Mouse (Mus musculus) MEL (cell line): ENCODE measurements at regions not wholly inside any gene's neighbourhood (a gene's known extent, or its start where the extent isn't known, plus 50 kb on each side); places are given as distances from the start of the nearest gene placed in this dataset.

Source experiments
- DNase-seq: peaks from one replicate; pipeline ENCODE4 v3.0.0; 2011; ENCODE audit warnings: low read depth, low spot score
- H3K27ac ChIP-seq: 2 replicates; pipeline ENCODE4 v1.5.1; 2012; ENCODE audit warnings: low read depth, mild to moderate bottlenecking, control low read depth, low read length, moderate library complexity; ENCODE audit not compliant: control insufficient read depth
- H3K27me3 ChIP-seq, 2 experiments: fragments of 150-350 bp in 1 of 2; sonication (generic) in 1 of 2; 2 replicates each; pipeline ENCODE4 v1.6.1; 2012; ENCODE audit warnings: low read length in 2 of 2, mild to moderate bottlenecking in 2 of 2, improper control_type of control experiment in 1 of 2, moderate library complexity in 1 of 2; ENCODE audit not compliant: insufficient read depth in 2 of 2, control insufficient read depth in 1 of 2
- H3K36me3 ChIP-seq, 2 experiments: 2 replicates each; pipeline ENCODE4 v1.6.1; 2012 to 2014; ENCODE audit warnings: low read length in 2 of 2, improper control_type of control experiment in 1 of 2, inconsistent platforms in 1 of 2, mild to moderate bottlenecking in 1 of 2; ENCODE audit not compliant: insufficient read depth in 2 of 2, control insufficient read depth in 1 of 2
- H3K4me1 ChIP-seq, 2 experiments: fragments of 150-350 bp in 1 of 2; sonication (generic) in 1 of 2; 2 replicates each; pipeline ENCODE4 v1.6.1; 2012; ENCODE audit warnings: low read length in 2 of 2, improper control_type of control experiment in 1 of 2, mild to moderate bottlenecking in 1 of 2; ENCODE audit not compliant: insufficient read depth in 2 of 2, control insufficient read depth in 1 of 2
- H3K4me3 ChIP-seq, 2 experiments: fragments of 150-350 bp in 1 of 2; sonication (generic) in 1 of 2; 2 replicates each; pipeline ENCODE4 v1.5.1; 2012; ENCODE audit warnings: low read depth in 2 of 2, low read length in 2 of 2, mild to moderate bottlenecking in 2 of 2, moderate library complexity in 2 of 2, control low read depth in 1 of 2, improper control_type of control experiment in 1 of 2; ENCODE audit not compliant: control insufficient read depth in 1 of 2, insufficient read depth in 1 of 2
- H3K79me2 ChIP-seq: 2 replicates; pipeline ENCODE4 v1.6.1; 2012; ENCODE audit warnings: mild to moderate bottlenecking, low read length, moderate library complexity; ENCODE audit not compliant: control insufficient read depth, poor library complexity, insufficient read depth
- H3K9ac ChIP-seq: 2 replicates; pipeline ENCODE4 v1.6.1; 2012; ENCODE audit warnings: low read depth, mild to moderate bottlenecking, control low read depth, low read length, moderate library complexity; ENCODE audit not compliant: control insufficient read depth, poor library complexity, severe bottlenecking
- H3K9me3 ChIP-seq: fragments of 150-350 bp; sonication (generic); replicated peaks from 2 replicates; pipeline ENCODE4 v1.6.1; 2012; ENCODE audit warnings: mild to moderate bottlenecking, low read length, improper control_type of control experiment, moderate library complexity; ENCODE audit not compliant: insufficient read depth
- CHD1 ChIP-seq: IDR thresholded peaks from 2 replicates; pipeline ENCODE4 v1.6.1; 2012; ENCODE audit warnings: low read depth, mild to moderate bottlenecking, inconsistent platforms, low read length, improper control_type of control experiment
- CHD2 ChIP-seq: IDR thresholded peaks from 2 replicates; pipeline ENCODE4 v1.6.1; 2011; ENCODE audit warnings: low read length, improper control_type of control experiment
- E2F4 ChIP-seq: IDR thresholded peaks from 2 replicates; pipeline ENCODE4 v1.6.1; 2011; ENCODE audit warnings: low read depth, low read length, improper control_type of control experiment, borderline replicate concordance
- ELF1 ChIP-seq: IDR thresholded peaks from 2 replicates; pipeline ENCODE4 v1.6.1; 2014; ENCODE audit warnings: low read depth, mild to moderate bottlenecking, inconsistent platforms, low read length, improper control_type of control experiment, moderate library complexity
- GABPA ChIP-seq: IDR thresholded peaks from 2 replicates; pipeline ENCODE4 v1.6.1; 2012; ENCODE audit warnings: low read depth, mild to moderate bottlenecking, inconsistent platforms, low read length, improper control_type of control experiment, moderate library complexity
- GATA1 ChIP-seq: IDR thresholded peaks from 2 replicates; pipeline ENCODE4 v1.6.1; 2011; ENCODE audit warnings: low read depth, low read length, improper control_type of control experiment
- JUND ChIP-seq: IDR thresholded peaks from 2 replicates; pipeline ENCODE4 v1.6.1; 2011; ENCODE audit warnings: low read depth, mild to moderate bottlenecking, improper control_type of control experiment, low read length
- KAT2A ChIP-seq: conservative IDR thresholded peaks from 2 replicates; pipeline ENCODE4 v1.6.1; 2012; ENCODE audit warnings: low read depth, low read length, improper control_type of control experiment, inconsistent platforms
- MAX ChIP-seq: IDR thresholded peaks from 2 replicates; pipeline ENCODE4 v1.6.1; 2011; ENCODE audit warnings: low read length, improper control_type of control experiment
- MXI1 ChIP-seq: IDR thresholded peaks from 2 replicates; pipeline ENCODE4 v1.6.1; 2011; ENCODE audit warnings: mild to moderate bottlenecking, low read depth, low read length, improper control_type of control experiment
- MYB ChIP-seq: IDR thresholded peaks from 2 replicates; pipeline ENCODE4 v1.6.1; 2011; ENCODE audit warnings: mild to moderate bottlenecking, low read depth, low read length, improper control_type of control experiment
- MYC ChIP-seq: IDR thresholded peaks from 2 replicates; pipeline ENCODE4 v1.6.1; 2011; ENCODE audit warnings: low read depth, mild to moderate bottlenecking, low read length, improper control_type of control experiment, moderate library complexity
- NELFE ChIP-seq: IDR thresholded peaks from 2 replicates; pipeline ENCODE4 v1.6.1; 2011; ENCODE audit warnings: low read depth, low read length, improper control_type of control experiment
- POLR2A ChIP-seq, 2 experiments: IDR thresholded peaks; 2 replicates each; pipeline ENCODE4 v1.6.1; 2011 to 2012; ENCODE audit warnings: low read length in 2 of 2, mild to moderate bottlenecking in 2 of 2, control low read depth in 1 of 2, improper control_type of control experiment in 1 of 2, low read depth in 1 of 2, moderate library complexity in 1 of 2; ENCODE audit not compliant: control insufficient read depth in 1 of 2, insufficient read depth in 1 of 2, poor library complexity in 1 of 2
- POLR2AphosphoS2 ChIP-seq: IDR thresholded peaks from 2 replicates; pipeline ENCODE4 v1.6.1; 2011; ENCODE audit warnings: low read length, improper control_type of control experiment
- POLR2AphosphoS5 ChIP-seq: IDR thresholded peaks from 2 replicates; pipeline ENCODE4 v1.6.1; 2012; ENCODE audit warnings: low read depth, borderline replicate concordance, mild to moderate bottlenecking, inconsistent platforms, low read length, moderate library complexity, mixed read lengths
- RAD21 ChIP-seq: IDR thresholded peaks from 2 replicates; pipeline ENCODE4 v1.6.1; 2011; ENCODE audit warnings: mild to moderate bottlenecking, low read depth, low read length, improper control_type of control experiment
- RCOR1 ChIP-seq: IDR thresholded peaks from 2 replicates; pipeline ENCODE4 v1.6.1; 2012; ENCODE audit warnings: low read depth, mild to moderate bottlenecking, inconsistent platforms, low read length, improper control_type of control experiment
- SMC3 ChIP-seq: IDR thresholded peaks from 2 replicates; pipeline ENCODE4 v1.6.1; 2011; ENCODE audit warnings: low read depth, low read length, improper control_type of control experiment
- TBP ChIP-seq: IDR thresholded peaks from 2 replicates; pipeline ENCODE4 v1.8.0; 2011; ENCODE audit warnings: low read depth, low read length, improper control_type of control experiment
- UBTF ChIP-seq: IDR thresholded peaks from 2 replicates; pipeline ENCODE4 v1.6.1; 2012; ENCODE audit warnings: low read depth, mild to moderate bottlenecking, inconsistent platforms, low read length, improper control_type of control experiment, moderate library complexity, borderline replicate concordance; ENCODE audit not compliant: insufficient read depth
- USF2 ChIP-seq, 2 experiments: IDR thresholded peaks; 2 replicates each; pipeline ENCODE4 v1.6.1; 2011 to 2012; ENCODE audit warnings: improper control_type of control experiment in 2 of 2, low read length in 2 of 2, borderline replicate concordance in 1 of 2, inconsistent platforms in 1 of 2, low read depth in 1 of 2, mild to moderate bottlenecking in 1 of 2; ENCODE audit not compliant: insufficient read depth in 1 of 2
- ZC3H11A ChIP-seq: IDR thresholded peaks from 2 replicates; pipeline ENCODE4 v1.6.1; 2012; ENCODE audit warnings: low read depth, mild to moderate bottlenecking, inconsistent platforms, low read length, improper control_type of control experiment

DNA sequence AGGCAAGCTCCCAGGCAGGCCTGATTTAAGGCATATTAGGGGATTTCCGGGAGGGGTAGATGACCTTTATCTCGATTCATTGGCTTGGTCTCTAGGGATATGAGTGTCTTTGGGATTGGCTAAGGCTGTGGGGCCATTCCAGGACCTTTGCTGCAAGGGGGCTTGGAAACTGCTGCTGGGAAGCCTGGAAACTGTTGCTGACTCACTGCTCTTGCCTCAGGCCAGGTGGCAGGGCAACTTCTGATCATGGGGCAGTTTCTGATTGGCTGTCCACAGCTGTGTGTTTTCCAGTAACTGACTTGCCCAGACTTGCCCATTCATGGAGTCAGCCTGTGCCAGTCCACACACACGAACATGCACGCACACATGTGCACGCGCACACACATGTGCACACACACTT, 349.8 kb upstream of the 4930452B06Rik start:
- H3K27me3 ChIP-seq = no peaks in the 10 kb centered on the region
- H3K27ac ChIP-seq = no peak overlapping the region
- no peaks in the 10 kb centered on the region for H3K36me3 ChIP-seq
- no peak overlapping the region for H3K4me3 ChIP-seq
- H3K79me2 ChIP-seq = no peaks in the 10 kb centered on the region
- no peaks in the 10 kb centered on the region for H3K4me1 ChIP-seq
- no peak overlapping the region for H3K9ac ChIP-seq
- TF ChIP-seq MYC (no peak), CHD1 (no peak), GATA1 (no peak), POLR2AphosphoS5 (no peak), MXI1 (no peak), RCOR1 (no peak)
- no peak for DNase-seq
- H3K9me3 ChIP-seq = no peaks in the 10 kb centered on the region

DNA sequence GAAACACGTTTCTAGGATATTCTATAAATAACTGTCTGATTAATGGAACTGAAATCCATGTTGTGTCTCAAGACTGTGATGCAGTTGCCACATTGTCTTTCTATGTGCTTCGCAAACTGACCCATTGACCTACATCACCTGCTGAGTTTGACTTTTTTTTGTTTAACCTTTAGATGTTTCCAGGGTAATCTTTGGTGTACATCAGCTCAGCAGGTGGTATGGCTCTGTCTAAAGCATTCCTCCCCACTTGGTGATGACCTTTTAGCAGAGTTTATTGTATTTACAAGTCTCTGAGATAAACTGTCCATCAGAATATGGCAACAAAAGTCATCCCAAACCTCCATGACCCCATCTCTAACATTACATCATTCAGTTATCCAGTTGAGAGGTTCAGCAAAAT, 337.0 kb upstream of the 4930452B06Rik start:
- no peak for TF ChIP-seq E2F4
- no peak for TF ChIP-seq USF2 (IDR thresholded peaks at IDR 0.05; ENCODE audit: borderline replicate concordance in 1 of 2, insufficient read depth in 1 of 2, low read depth in 1 of 2, low read length in 2 of 2)
- no peak for TF ChIP-seq UBTF
- TF ChIP-seq JUND = no peak
- no peak for DNase-seq
- Histone ChIP-seq H3K27me3 (no peaks in the 10 kb centered on the region), H3K36me3 (no peaks in the 10 kb centered on the region), H3K27ac (no peak overlapping the region), H3K4me1 (no peaks in the 10 kb centered on the region), H3K9me3 (no peaks in the 10 kb centered on the region), H3K9ac (no peak overlapping the region), H3K4me3 (no peak overlapping the region), H3K79me2 (no peaks in the 10 kb centered on the region)

DNA sequence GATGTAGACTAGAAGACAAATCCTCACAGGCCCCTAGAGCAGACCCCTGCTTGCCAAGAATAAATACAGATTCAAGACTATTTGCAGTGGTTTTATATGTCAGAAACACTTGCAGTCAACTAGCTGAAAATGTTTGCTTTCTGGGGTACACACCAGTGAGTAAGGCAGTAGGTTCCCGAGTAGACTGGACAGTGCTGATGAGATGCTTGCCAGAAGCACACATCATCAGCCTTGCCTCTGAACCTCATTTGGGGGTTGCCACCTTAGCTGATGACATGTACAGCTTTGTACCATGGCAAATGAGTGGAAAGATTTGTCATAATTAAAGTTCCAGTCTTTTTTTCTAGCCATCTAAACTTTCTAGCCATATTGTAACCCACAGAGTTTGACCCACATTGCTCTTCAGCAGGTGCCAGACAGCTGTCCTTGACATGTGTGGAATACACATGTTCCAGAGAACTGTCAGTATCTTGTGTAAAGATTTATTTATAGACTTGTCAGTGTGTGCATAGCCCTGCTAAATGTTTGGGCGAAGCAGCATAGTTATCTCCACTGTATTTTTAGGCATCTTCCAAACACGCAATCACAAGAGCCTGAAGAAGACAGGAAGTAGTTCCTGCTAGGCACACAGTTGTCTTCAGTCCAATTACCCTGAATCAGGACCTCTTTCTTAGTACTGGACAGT, 334.5 kb upstream of the 4930452B06Rik start:
- TF ChIP-seq POLR2A (IDR thresholded peaks at IDR 0.05; ENCODE audit: control insufficient read depth in 1 of 2, insufficient read depth in 1 of 2, low read depth in 1 of 2, low read length in 2 of 2, poor library complexity in 1 of 2) (no peak), MAX (no peak), GABPA (no peak), CHD2 (no peak), KAT2A (no peak), ELF1 (no peak), CHD1 (no peak), MYC (no peak), SMC3 (no peak), POLR2AphosphoS2 (no peak), MYB (no peak), RCOR1 (no peak), JUND (no peak), RAD21 (no peak), NELFE (no peak), UBTF (no peak), ZC3H11A (no peak), TBP (no peak)
- Histone ChIP-seq H3K4me3 (no peak overlapping the region), H3K4me1 (no peaks in the 10 kb centered on the region), H3K27me3 (no peaks in the 10 kb centered on the region), H3K9me3 (no peaks in the 10 kb centered on the region), H3K79me2 (no peaks in the 10 kb centered on the region), H3K9ac (no peak overlapping the region), H3K27ac (no peak overlapping the region), H3K36me3 (no peaks in the 10 kb centered on the region)
- DNase-seq = no peak
